Mouse (Mus musculus): Measurements from ENCODE around the gene Fat3. TPM values are rescaled to one million over a fixed set of nuclear protein-coding genes. Genes with fewer than 3 reads are reported as not detected.

Fat3 gene
- total RNA-seq (2012; rRNA removed) = 0.42 and 0.58 TPM in 2 replicates

GRCm38 (mm10) chr9:16501186-16501711 is at the start of gene Fat3:
Gene Fat3 (minus strand): TSS chr9:16501285.
- Histone ChIP-seq H3K27ac (ENCODE audit: insufficient read depth, low read depth, low read length, poor library complexity, severe bottlenecking) (no peak within 1 kb of the TSS), H3K4me1 (ENCODE audit: control insufficient read depth in 2 of 2, insufficient read depth in 2 of 2, low read length in 2 of 2, poor library complexity in 1 of 2) (peaks cover 0 to 3% of the 10 kb centered on the region in 2 experiments; a peak in 2 of 4 replicates), H3K9me3 (ENCODE audit: control insufficient read depth, insufficient read depth, low read depth, low read length) (no peaks in the 10 kb centered on the region), H3K4me3 (ENCODE audit: insufficient read depth in 1 of 2, low read depth in 1 of 2, low read length in 2 of 2, poor library complexity in 1 of 2, severe bottlenecking in 1 of 2) (peak within 1 kb of the TSS; percentile 54 to 65), H3K9ac (ENCODE audit: insufficient read depth, low read depth, low read length, poor library complexity, severe bottlenecking) (peak within 1 kb of the TSS; percentile 43; the same call in 1 of the 2 replicates), H3K36me3 (ENCODE audit: control insufficient read depth, insufficient read depth, low read length, poor library complexity, severe bottlenecking) (no peaks in the 10 kb centered on the region)
- no peak for TF ChIP-seq MAFK (IDR thresholded peaks at IDR 0.05; ENCODE audit: insufficient read depth, low read depth, low read length)
- no peak for TF ChIP-seq CHD2 (IDR thresholded peaks at IDR 0.05; ENCODE audit: low read depth, low read length)
- TF ChIP-seq HCFC1 (IDR thresholded peaks at IDR 0.05; ENCODE audit: borderline replicate concordance, insufficient read depth, low read length) = no peak
- TF ChIP-seq ZNF384 (IDR thresholded peaks at IDR 0.05; ENCODE audit: low read depth, low read length) = no peak
- no peak for TF ChIP-seq ZC3H11A (IDR thresholded peaks at IDR 0.05; ENCODE audit: borderline replicate concordance, low read depth, low read length)
- in situ Hi-C loops (cut with MboI; ENCODE audit: low sequenced_read_pairs in 2 of 2, unreplicated experiment in 2 of 2) = no loop called here
- peak; percentile 20 for DNase-seq (ENCODE audit: low read depth, low spot score)

- TF ChIP-seq ZC3H11A (IDR thresholded peaks at IDR 0.05; ENCODE audit: borderline replicate concordance, low read depth, low read length) (no peak), ZNF384 (IDR thresholded peaks at IDR 0.05; ENCODE audit: low read depth, low read length) (no peak), MAFK (IDR thresholded peaks at IDR 0.05; ENCODE audit: insufficient read depth, low read depth, low read length) (no peak), CHD2 (IDR thresholded peaks at IDR 0.05; ENCODE audit: low read depth, low read length) (no peak), HCFC1 (IDR thresholded peaks at IDR 0.05; ENCODE audit: borderline replicate concordance, insufficient read depth, low read length) (no peak)
- Histone ChIP-seq H3K4me1 (ENCODE audit: control insufficient read depth in 2 of 2, insufficient read depth in 2 of 2, low read length in 2 of 2, poor library complexity in 1 of 2) (no peaks in the 10 kb centered on the region), H3K27ac (ENCODE audit: insufficient read depth, low read depth, low read length, poor library complexity, severe bottlenecking) (no peak overlapping the region), H3K36me3 (ENCODE audit: control insufficient read depth, insufficient read depth, low read length, poor library complexity, severe bottlenecking) (no peaks in the 10 kb centered on the region), H3K9ac (ENCODE audit: insufficient read depth, low read depth, low read length, poor library complexity, severe bottlenecking) (no peak overlapping the region), H3K4me3 (ENCODE audit: insufficient read depth in 1 of 2, low read depth in 1 of 2, low read length in 2 of 2, poor library complexity in 1 of 2, severe bottlenecking in 1 of 2) (no peak overlapping the region), H3K9me3 (ENCODE audit: control insufficient read depth, insufficient read depth, low read depth, low read length) (no peaks in the 10 kb centered on the region)
- DNase-seq (ENCODE audit: low read depth, low spot score) = no peak
- in situ Hi-C loops (cut with MboI; ENCODE audit: low sequenced_read_pairs in 2 of 2, unreplicated experiment in 2 of 2) = no loop called here
Observed at GRCm38 (mm10) chr9:16532884-16533283, 31.8 kb upstream of the Fat3 start.

DNA sequence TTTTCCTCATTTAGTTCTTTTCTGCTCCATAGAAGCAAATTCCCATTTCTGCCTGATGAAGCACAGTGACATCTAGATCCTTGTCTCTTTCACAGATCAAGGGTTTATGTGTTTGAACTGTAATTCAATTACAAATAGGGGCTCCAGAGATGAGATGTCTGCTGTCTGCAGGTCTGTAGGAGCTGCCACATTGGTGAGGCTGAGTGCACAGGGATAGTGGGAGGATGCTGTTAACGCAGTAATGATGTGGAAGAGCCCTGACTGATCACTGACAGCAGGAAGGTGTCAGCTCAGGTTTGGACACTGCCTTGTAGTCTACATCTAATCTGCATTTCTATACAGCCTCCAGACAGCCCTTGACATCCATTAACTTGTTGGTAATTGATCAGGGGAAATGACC is 16.5 kb upstream of the Fat3 start:
- Histone ChIP-seq H3K9me3 (ENCODE audit: control insufficient read depth, insufficient read depth, low read depth, low read length) (no peaks in the 10 kb centered on the region), H3K36me3 (ENCODE audit: control insufficient read depth, insufficient read depth, low read length, poor library complexity, severe bottlenecking) (no peaks in the 10 kb centered on the region), H3K4me3 (ENCODE audit: insufficient read depth in 1 of 2, low read depth in 1 of 2, low read length in 2 of 2, poor library complexity in 1 of 2, severe bottlenecking in 1 of 2) (no peak overlapping the region), H3K27ac (ENCODE audit: insufficient read depth, low read depth, low read length, poor library complexity, severe bottlenecking) (no peak overlapping the region), H3K9ac (ENCODE audit: insufficient read depth, low read depth, low read length, poor library complexity, severe bottlenecking) (no peak overlapping the region), H3K4me1 (ENCODE audit: control insufficient read depth in 2 of 2, insufficient read depth in 2 of 2, low read length in 2 of 2, poor library complexity in 1 of 2) (no peaks in the 10 kb centered on the region)
- in situ Hi-C loops (cut with MboI; ENCODE audit: low sequenced_read_pairs in 2 of 2, unreplicated experiment in 2 of 2) = no loop called here
- TF ChIP-seq MAFK (IDR thresholded peaks at IDR 0.05; ENCODE audit: insufficient read depth, low read depth, low read length) = no peak
- TF ChIP-seq ZNF384 (IDR thresholded peaks at IDR 0.05; ENCODE audit: low read depth, low read length) = no peak
- TF ChIP-seq HCFC1 (IDR thresholded peaks at IDR 0.05; ENCODE audit: borderline replicate concordance, insufficient read depth, low read length) = no peak
- TF ChIP-seq ZC3H11A (IDR thresholded peaks at IDR 0.05; ENCODE audit: borderline replicate concordance, low read depth, low read length) = no peak
- TF ChIP-seq CHD2 (IDR thresholded peaks at IDR 0.05; ENCODE audit: low read depth, low read length) = no peak
- no peak for DNase-seq (ENCODE audit: low read depth, low spot score)

DNA sequence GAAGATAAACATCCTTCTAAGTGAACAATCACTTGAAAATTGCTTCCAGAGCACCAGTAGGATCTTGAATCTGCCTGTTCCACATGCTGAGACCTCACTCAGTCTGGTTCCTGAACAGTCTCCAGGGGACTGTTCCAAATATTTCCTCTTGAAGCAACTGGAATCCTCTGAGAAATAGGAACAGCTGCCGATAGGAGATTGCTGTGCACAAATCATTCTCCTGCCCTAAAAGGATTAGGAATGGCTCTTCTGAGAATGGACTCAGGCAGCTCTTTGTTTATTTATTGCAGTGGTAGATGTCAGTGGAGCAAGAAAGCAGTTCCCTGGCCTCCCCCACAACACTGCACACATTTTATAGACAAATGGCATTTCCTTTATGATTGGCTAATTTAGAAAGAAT is 10.9 kb upstream of the Fat3 start:
- H3K4me1 ChIP-seq (ENCODE audit: control insufficient read depth in 2 of 2, insufficient read depth in 2 of 2, low read length in 2 of 2, poor library complexity in 1 of 2) = no peaks in the 10 kb centered on the region
- H3K27ac ChIP-seq (ENCODE audit: insufficient read depth, low read depth, low read length, poor library complexity, severe bottlenecking) = no peak overlapping the region
- no peak overlapping the region for H3K9ac ChIP-seq (ENCODE audit: insufficient read depth, low read depth, low read length, poor library complexity, severe bottlenecking)
- no peaks in the 10 kb centered on the region for H3K36me3 ChIP-seq (ENCODE audit: control insufficient read depth, insufficient read depth, low read length, poor library complexity, severe bottlenecking)
- TF ChIP-seq MAFK (IDR thresholded peaks at IDR 0.05; ENCODE audit: insufficient read depth, low read depth, low read length) (no peak), HCFC1 (IDR thresholded peaks at IDR 0.05; ENCODE audit: borderline replicate concordance, insufficient read depth, low read length) (no peak), ZC3H11A (IDR thresholded peaks at IDR 0.05; ENCODE audit: borderline replicate concordance, low read depth, low read length) (no peak)
- no peaks in the 10 kb centered on the region for H3K9me3 ChIP-seq (ENCODE audit: control insufficient read depth, insufficient read depth, low read depth, low read length)
- in situ Hi-C loops (cut with MboI; ENCODE audit: low sequenced_read_pairs in 2 of 2, unreplicated experiment in 2 of 2) = no loop called here
- H3K4me3 ChIP-seq (ENCODE audit: insufficient read depth in 1 of 2, low read depth in 1 of 2, low read length in 2 of 2, poor library complexity in 1 of 2, severe bottlenecking in 1 of 2) = no peak overlapping the region
- no peak for DNase-seq (ENCODE audit: low read depth, low spot score)

GRCm38 (mm10) chr9:16503776-16504175 is 2.7 kb upstream of the Fat3 start:
- no peaks in the 10 kb centered on the region for H3K36me3 ChIP-seq (ENCODE audit: control insufficient read depth, insufficient read depth, low read length, poor library complexity, severe bottlenecking)
- H3K4me3 ChIP-seq (ENCODE audit: insufficient read depth in 1 of 2, low read depth in 1 of 2, low read length in 2 of 2, poor library complexity in 1 of 2, severe bottlenecking in 1 of 2) = no peak overlapping the region
- DNase-seq (ENCODE audit: low read depth, low spot score) = no peak
- H3K9me3 ChIP-seq (ENCODE audit: control insufficient read depth, insufficient read depth, low read depth, low read length) = no peaks in the 10 kb centered on the region
- H3K9ac ChIP-seq (ENCODE audit: insufficient read depth, low read depth, low read length, poor library complexity, severe bottlenecking) = no peak overlapping the region
- in situ Hi-C loops (cut with MboI; ENCODE audit: low sequenced_read_pairs in 2 of 2, unreplicated experiment in 2 of 2) = no loop called here
- H3K27ac ChIP-seq (ENCODE audit: insufficient read depth, low read depth, low read length, poor library complexity, severe bottlenecking) = no peak overlapping the region
- TF ChIP-seq MAFK (IDR thresholded peaks at IDR 0.05; ENCODE audit: insufficient read depth, low read depth, low read length) (no peak), ZNF384 (IDR thresholded peaks at IDR 0.05; ENCODE audit: low read depth, low read length) (no peak), CHD2 (IDR thresholded peaks at IDR 0.05; ENCODE audit: low read depth, low read length) (no peak), HCFC1 (IDR thresholded peaks at IDR 0.05; ENCODE audit: borderline replicate concordance, insufficient read depth, low read length) (no peak), ZC3H11A (IDR thresholded peaks at IDR 0.05; ENCODE audit: borderline replicate concordance, low read depth, low read length) (no peak)
- H3K4me1 ChIP-seq (ENCODE audit: control insufficient read depth in 2 of 2, insufficient read depth in 2 of 2, low read length in 2 of 2, poor library complexity in 1 of 2) = peaks cover 0 to 3% of the 10 kb centered on the region in 2 experiments; a peak in 2 of 4 replicates

All from ES-E14 (cell line).